Mouse (Mus musculus) ES-Bruce4 (cell line): Measurements from ENCODE around the gene Lef1. TPM values are rescaled to one million over a fixed set of nuclear protein-coding genes. Genes with fewer than 3 reads are reported as not detected.

Source experiments
- H3K27ac ChIP-seq: 2 replicates; pipeline ENCODE4 v1.5.1; 2012; ENCODE audit warnings: low read length, inconsistent platforms; ENCODE audit not compliant: insufficient read depth
- H3K27me3 ChIP-seq: 2 replicates; pipeline ENCODE4 v1.6.1; 2012; ENCODE audit warnings: mild to moderate bottlenecking, low read length, inconsistent platforms; ENCODE audit not compliant: control insufficient read depth, poor library complexity, insufficient read depth, severe bottlenecking
- H3K36me3 ChIP-seq: 2 replicates; pipeline ENCODE4 v1.6.1; 2012; ENCODE audit warnings: inconsistent platforms, mild to moderate bottlenecking, low read length, moderate library complexity; ENCODE audit not compliant: control insufficient read depth, poor library complexity, insufficient read depth, severe bottlenecking
- H3K4me1 ChIP-seq: one replicate; pipeline ENCODE4 v1.8.1; 2011; ENCODE audit warnings: low read length; ENCODE audit not compliant: control insufficient read depth, insufficient read depth
- H3K4me3 ChIP-seq: 2 replicates; pipeline ENCODE4 v1.5.1; 2011; ENCODE audit warnings: low read depth, mild to moderate bottlenecking, low read length
- H3K9ac ChIP-seq: 2 replicates; pipeline ENCODE4 v1.6.1; 2012; ENCODE audit warnings: low read depth, mild to moderate bottlenecking, inconsistent platforms; ENCODE audit not compliant: poor library complexity, severe bottlenecking
- H3K9me3 ChIP-seq: replicated peaks from 2 replicates; pipeline ENCODE4 v1.6.1; 2012; ENCODE audit warnings: mild to moderate bottlenecking, low read length, inconsistent platforms; ENCODE audit not compliant: control insufficient read depth, poor library complexity, insufficient read depth, severe bottlenecking
- CTCF ChIP-seq: IDR thresholded peaks from one replicate; pipeline ENCODE4 v1.8.1; 2011; ENCODE audit warnings: low read depth, low read length
- EP300 ChIP-seq: IDR thresholded peaks from 2 replicates; pipeline ENCODE4 v1.6.1; 2011; ENCODE audit warnings: low read depth, low read length; ENCODE audit not compliant: insufficient read depth
- POLR2A ChIP-seq: IDR thresholded peaks from one replicate; pipeline ENCODE4 v1.8.1; 2011; ENCODE audit warnings: low read length; ENCODE audit not compliant: insufficient read depth
- polyA plus RNA-seq: library from polyadenylated mRNA; stranded (reverse); fragments of >200 nt; gene quantifications from 2 replicates; pipeline ENCODE4 v1.2.4, GENCODE M21; 2011; ENCODE audit warnings: low read depth; ENCODE audit not compliant: missing spikeins, insufficient read depth, insufficient read length

Gene Lef1
- polyA plus RNA-seq, 1 experiment = 3.4 TPM

- peaks cover 2% of the 10 kb centered on the region for H3K4me1 ChIP-seq
- TF ChIP-seq EP300 (no peak), POLR2A (no peak), CTCF (no peak)
- no peak overlapping the region for H3K27ac ChIP-seq
- 0 out of 2 replicates have a peak overlapping the region, but pooled peaks have one; percentile 3 for H3K4me3 ChIP-seq
- peaks cover 48% of the 10 kb centered on the region for H3K27me3 ChIP-seq
- H3K36me3 ChIP-seq = no peaks in the 10 kb centered on the region
- H3K9ac ChIP-seq = no peak overlapping the region
- H3K9me3 ChIP-seq = no peaks in the 10 kb centered on the region
These were observed 593 bp upstream of the Lef1 start for GRCm38 (mm10) chr3:131109686-131110070.

- peak overlapping the region; percentile 56 for H3K4me3 ChIP-seq
- H3K9ac ChIP-seq = no peak overlapping the region
- no peaks in the 10 kb centered on the region for H3K9me3 ChIP-seq
- no peaks in the 10 kb centered on the region for H3K4me1 ChIP-seq
- no peak overlapping the region for H3K27ac ChIP-seq
- no peaks in the 10 kb centered on the region for H3K36me3 ChIP-seq
- no peak for TF ChIP-seq EP300
- TF ChIP-seq CTCF = no peak
- TF ChIP-seq POLR2A = no peak
- H3K27me3 ChIP-seq = peaks cover 41% of the 10 kb centered on the region
These were observed 1.0 kb downstream of the Lef1 start for GRCm38 (mm10) chr3:131111151-131111850.

GRCm38 (mm10) chr3:131111851-131112572 is 1.7 kb downstream of the Lef1 start:
- TF ChIP-seq EP300 = no peak
- TF ChIP-seq CTCF = no peak
- no peak for TF ChIP-seq POLR2A
- Histone ChIP-seq H3K4me1 (no peaks in the 10 kb centered on the region), H3K9ac (peak overlapping the region; percentile 25; the same call in 1 of the 2 replicates), H3K9me3 (no peaks in the 10 kb centered on the region), H3K27ac (no peak overlapping the region), H3K27me3 (peaks cover 34% of the 10 kb centered on the region), H3K4me3 (peak overlapping the region; percentile 56), H3K36me3 (no peaks in the 10 kb centered on the region)

GRCm38 (mm10) chr3:131112573-131112955 is 2.3 kb downstream of the Lef1 start:
- H3K4me1 ChIP-seq = no peaks in the 10 kb centered on the region
- peaks cover 29% of the 10 kb centered on the region for H3K27me3 ChIP-seq
- H3K9me3 ChIP-seq = no peaks in the 10 kb centered on the region
- H3K9ac ChIP-seq = 0 out of 2 replicates have a peak overlapping the region, but pooled peaks have one; percentile 25
- no peak overlapping the region for H3K27ac ChIP-seq
- peak overlapping the region; percentile 56 for H3K4me3 ChIP-seq
- no peak for TF ChIP-seq EP300
- TF ChIP-seq CTCF = no peak
- TF ChIP-seq POLR2A = no peak
- no peaks in the 10 kb centered on the region for H3K36me3 ChIP-seq

DNA sequence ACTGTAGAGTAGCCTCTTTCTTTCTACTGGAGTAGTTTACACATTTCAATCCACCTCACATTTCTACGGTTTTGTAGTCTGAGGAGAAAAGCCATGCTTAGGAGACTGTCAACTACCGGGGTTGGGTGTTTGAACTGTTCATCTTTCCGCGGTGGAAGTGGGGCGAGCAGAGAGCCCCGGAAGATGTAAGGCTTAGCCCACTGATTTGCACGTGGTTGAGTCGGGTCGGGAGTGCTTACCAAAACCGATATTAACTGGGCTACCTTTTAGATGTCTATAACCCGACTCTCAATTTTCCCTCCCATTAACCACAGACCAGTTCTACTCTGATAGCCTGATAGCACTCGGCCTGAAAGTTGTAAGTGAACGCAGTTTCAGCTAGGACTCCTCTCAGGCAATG is 2.8 kb downstream of the Lef1 start:
- TF ChIP-seq POLR2A = no peak
- Histone ChIP-seq H3K4me1 (no peaks in the 10 kb centered on the region), H3K36me3 (no peaks in the 10 kb centered on the region), H3K4me3 (no peak overlapping the region), H3K27ac (no peak overlapping the region), H3K9me3 (no peaks in the 10 kb centered on the region), H3K27me3 (peaks cover 28% of the 10 kb centered on the region), H3K9ac (no peak overlapping the region)

GRCm38 (mm10) chr3:131116116-131116515 is 5.8 kb downstream of the Lef1 start:
- Histone ChIP-seq H3K27ac (no peak overlapping the region), H3K27me3 (peaks cover 14% of the 10 kb centered on the region), H3K4me3 (no peak overlapping the region), H3K9me3 (no peaks in the 10 kb centered on the region), H3K9ac (no peak overlapping the region), H3K4me1 (no peaks in the 10 kb centered on the region), H3K36me3 (no peaks in the 10 kb centered on the region)
- no peak for TF ChIP-seq CTCF
- TF ChIP-seq EP300 = no peak
- no peak for TF ChIP-seq POLR2A
